Mouse (Mus musculus) intestine, embryonic 14.5 days (tissue): ENCODE results near the gene Bmp7. TPM values are rescaled to one million over a fixed set of nuclear protein-coding genes. Genes with fewer than 3 reads are reported as not detected.
A peak's percentile ranks its signal among the peaks of the same experiment; 100 is the strongest.

Source experiments
- ATAC-seq: fragments of 200-750 bp; cut with Nextera tagmentation; replicated peaks from 2 replicates; pipeline ENCODE4 v1.8.0; 2017; ENCODE audit warnings: low read depth, moderate number of reproducible peaks, moderate TSS enrichment, moderate library complexity; ENCODE audit not compliant: low FRiP score, low TSS enrichment
- DNase-seq: peaks from one replicate; pipeline ENCODE4 v3.0.0-alpha.2; 2018; ENCODE audit warnings: low spot score
- H3K27ac ChIP-seq: fragments of 300-500 bp; sonication (generic); 2 replicates; pipeline ENCODE4 v1.5.1; 2014; ENCODE audit warnings: low read depth, mild to moderate bottlenecking, control low read depth
- H3K27me3 ChIP-seq: fragments of 300-500 bp; sonication (generic); replicated peaks from 2 replicates; pipeline ENCODE4 v1.6.1; 2014; ENCODE audit warnings: low read length, control low read depth; ENCODE audit not compliant: control insufficient read depth, insufficient read depth
- H3K36me3 ChIP-seq: fragments of 300-500 bp; sonication (generic); 2 replicates; pipeline ENCODE4 v1.6.1; 2014; ENCODE audit warnings: low read length, control low read depth; ENCODE audit not compliant: control insufficient read depth, insufficient read depth
- H3K4me1 ChIP-seq: fragments of 300-500 bp; sonication (generic); replicated peaks from 2 replicates; pipeline ENCODE4 v1.6.1; 2014; ENCODE audit warnings: low read length, control low read depth, mixed read lengths; ENCODE audit not compliant: control insufficient read depth, insufficient read depth
- H3K4me2 ChIP-seq: fragments of 300-500 bp; sonication (generic); 2 replicates; pipeline ENCODE4 v1.6.1; 2014; ENCODE audit warnings: low read length
- H3K4me3 ChIP-seq: fragments of 300-500 bp; sonication (generic); 2 replicates; pipeline ENCODE4 v1.5.1; 2014; ENCODE audit warnings: low read depth, low read length, control low read depth, mixed read lengths
- H3K9ac ChIP-seq: fragments of 300-500 bp; sonication (generic); 2 replicates; pipeline ENCODE4 v1.6.1; 2014; ENCODE audit warnings: mild to moderate bottlenecking, low read length
- H3K9me3 ChIP-seq: fragments of 300-500 bp; sonication (generic); 2 replicates; pipeline ENCODE4 v1.6.1; 2016; ENCODE audit warnings: low read length, control low read depth; ENCODE audit not compliant: control insufficient read depth
- WGBS: fragments of 180-500 bp; shearing (Covaris S2); extraction: QIAGEN DNeasy Blood & Tissue Kit; methylation state at CpG from one replicate; pipeline ENCODE4 v1.1.7; 2014; 5-methylcytosine and 5-hydroxymethylcytosine counted together
- polyA plus RNA-seq: library from polyadenylated mRNA; unstranded; fragments of >200 nt; fragmentation: Nextera tagmentation; extraction: Ambion mirVana; gene quantifications from 2 replicates; pipeline ENCODE4 v1.2.1, GENCODE M21; 2014

The Bmp7 gene
- polyA plus RNA-seq, 1 experiment from 2014 or later = 20.8 TPM

- Histone ChIP-seq H3K4me1 (peaks cover 3% of the 10 kb centered on the region; the same call in 1 of the 2 replicates), H3K9me3 (no peaks in the 10 kb centered on the region), H3K4me2 (no peak overlapping the region), H3K27me3 (no peaks in the 10 kb centered on the region), H3K36me3 (no peaks in the 10 kb centered on the region), H3K9ac (no peak overlapping the region), H3K4me3 (no peak overlapping the region), H3K27ac (no peak overlapping the region)
- DNase-seq (peak; percentile 94), ATAC-seq (peak; percentile 83)
- 15% methylated on average over 5 of the region's 5 CpGs for WGBS
Measured at GRCm38 (mm10) chr2:172831762-172832161, 108.4 kb downstream of the Bmp7 start.

- no peaks in the 10 kb centered on the region for H3K9me3 ChIP-seq
- H3K9ac ChIP-seq = no peak overlapping the region
- H3K27ac ChIP-seq = no peak overlapping the region
- ATAC-seq (peak; percentile 60), DNase-seq (peak; percentile 97)
- WGBS = 14% methylated on average over 3 of the region's 3 CpGs
- H3K4me1 ChIP-seq = peaks cover 3% of the 10 kb centered on the region; the same call in 1 of the 2 replicates
- no peak overlapping the region for H3K4me3 ChIP-seq
- no peaks in the 10 kb centered on the region for H3K36me3 ChIP-seq
- no peak overlapping the region for H3K4me2 ChIP-seq
- no peaks in the 10 kb centered on the region for H3K27me3 ChIP-seq
Measured at GRCm38 (mm10) chr2:172831133-172831532, 109.0 kb downstream of the Bmp7 start.

DNA sequence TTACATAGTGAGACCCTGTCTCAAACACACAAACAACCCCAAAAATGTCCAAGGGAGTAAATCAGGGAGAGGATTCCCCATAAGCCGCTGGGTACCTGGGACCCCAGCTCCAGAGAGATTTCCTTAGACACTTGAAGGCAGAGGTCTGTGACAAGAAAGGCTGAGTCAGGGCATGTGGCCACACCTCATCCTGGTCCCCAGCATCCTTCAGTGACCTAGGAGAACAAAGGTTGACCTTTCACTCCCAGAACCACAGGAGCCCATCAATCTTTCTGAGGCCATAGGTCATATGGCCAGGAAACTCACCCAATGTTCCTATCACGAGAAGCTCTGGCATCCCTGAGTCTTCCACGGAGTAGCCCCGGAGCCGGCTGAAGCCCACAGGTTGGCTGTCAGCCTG lies 111.9 kb downstream of the Bmp7 start:
- H3K9ac ChIP-seq = no peak overlapping the region
- 41% methylated on average over 5 of the region's 5 CpGs for WGBS
- no peak for DNase-seq
- H3K4me3 ChIP-seq = no peak overlapping the region
- H3K27me3 ChIP-seq = peaks cover 7% of the 10 kb centered on the region
- no peaks in the 10 kb centered on the region for H3K36me3 ChIP-seq
- ATAC-seq = no peak
- H3K9me3 ChIP-seq = no peaks in the 10 kb centered on the region
- H3K27ac ChIP-seq = no peak overlapping the region
- H3K4me1 ChIP-seq = peaks cover 2% of the 10 kb centered on the region; the same call in 1 of the 2 replicates
- no peak overlapping the region for H3K4me2 ChIP-seq

GRCm38 (mm10) chr2:172827564-172827963 lies 112.6 kb downstream of the Bmp7 start:
- WGBS = 59% methylated on average over 7 of the region's 7 CpGs
- DNase-seq = peak; percentile 80
- Histone ChIP-seq H3K36me3 (no peaks in the 10 kb centered on the region), H3K4me2 (no peak overlapping the region), H3K27ac (no peak overlapping the region), H3K9ac (no peak overlapping the region), H3K27me3 (peaks cover 7% of the 10 kb centered on the region), H3K4me3 (no peak overlapping the region), H3K9me3 (no peaks in the 10 kb centered on the region), H3K4me1 (no peaks in the 10 kb centered on the region)
- ATAC-seq = no peak

GRCm38 (mm10) chr2:172825785-172826145 lies 114.4 kb downstream of the Bmp7 start:
- Histone ChIP-seq H3K4me2 (no peak overlapping the region), H3K4me1 (no peaks in the 10 kb centered on the region), H3K27me3 (peaks cover 7% of the 10 kb centered on the region), H3K27ac (no peak overlapping the region), H3K4me3 (no peak overlapping the region), H3K9me3 (no peaks in the 10 kb centered on the region), H3K36me3 (no peaks in the 10 kb centered on the region), H3K9ac (no peak overlapping the region)
- 83% methylated on average over 11 of the region's 11 CpGs for WGBS
- DNase-seq (no peak), ATAC-seq (no peak)

- H3K9ac ChIP-seq = no peak overlapping the region
- H3K9me3 ChIP-seq = no peaks in the 10 kb centered on the region
- peak overlapping the region; percentile 41 for H3K4me2 ChIP-seq
- peaks cover 7% of the 10 kb centered on the region for H3K27me3 ChIP-seq
- ATAC-seq (peak; percentile 67; the same call in 1 of the 2 replicates), DNase-seq (peak; percentile 85)
- no peaks in the 10 kb centered on the region for H3K36me3 ChIP-seq
- H3K27ac ChIP-seq = no peak overlapping the region
- H3K4me1 ChIP-seq = no peaks in the 10 kb centered on the region
- H3K4me3 ChIP-seq = 0 out of 2 replicates have a peak overlapping the region, but pooled peaks have one; percentile 1
- WGBS = 18% methylated on average over 43 of the region's 43 CpGs
Measured at GRCm38 (mm10) chr2:172824906-172825784, 115.0 kb downstream of the Bmp7 start.

DNA sequence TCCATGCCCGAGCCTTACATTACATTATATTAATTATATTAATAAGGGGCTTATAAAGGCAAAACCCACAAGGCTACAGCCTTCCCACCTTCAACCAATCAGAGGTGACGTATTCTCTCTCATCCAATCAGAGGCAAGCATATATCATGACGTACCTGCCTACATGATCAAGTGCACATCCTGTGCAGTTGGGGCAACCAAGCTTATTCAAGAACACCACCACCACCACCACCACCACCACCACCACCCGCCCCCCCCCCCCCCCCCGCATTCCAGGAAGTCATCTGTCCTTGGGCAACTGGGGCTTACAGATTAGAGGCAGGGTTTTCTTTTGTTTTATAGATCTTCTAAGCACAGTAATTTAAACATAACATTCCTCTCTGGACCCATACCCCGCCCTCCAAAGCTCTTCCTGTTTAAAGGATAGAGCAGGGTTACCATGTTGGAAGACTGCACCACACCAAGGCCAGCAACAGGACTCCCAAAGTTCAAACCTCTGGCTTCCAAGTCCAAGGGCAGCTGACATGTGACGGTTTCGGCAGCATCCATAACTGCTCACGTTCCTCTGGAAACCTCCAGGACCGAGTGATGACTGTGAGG lies 121.4 kb downstream of the Bmp7 start:
- Histone ChIP-seq H3K4me2 (no peak overlapping the region), H3K9ac (no peak overlapping the region), H3K4me1 (no peaks in the 10 kb centered on the region), H3K4me3 (no peak overlapping the region), H3K27me3 (peaks cover 3% of the 10 kb centered on the region; the same call in 1 of the 2 replicates), H3K36me3 (no peaks in the 10 kb centered on the region), H3K9me3 (no peaks in the 10 kb centered on the region), H3K27ac (no peak overlapping the region)
- DNase-seq (no peak), ATAC-seq (no peak)
- 77% methylated on average over 9 of the region's 10 CpGs for WGBS
